Mouse (Mus musculus) mesoderm, embryonic 11.5 days (tissue): ENCODE measurements at regions not wholly inside any gene's neighbourhood (a gene's known extent, or its start where the extent isn't known, plus 50 kb on each side); places are given as distances from the start of the nearest gene placed in this dataset.

Experiments
- DNase-seq: peaks from one replicate; pipeline ENCODE4 v3.0.0-alpha.2; 2012; ENCODE audit warnings: low read depth, low spot score

DNA sequence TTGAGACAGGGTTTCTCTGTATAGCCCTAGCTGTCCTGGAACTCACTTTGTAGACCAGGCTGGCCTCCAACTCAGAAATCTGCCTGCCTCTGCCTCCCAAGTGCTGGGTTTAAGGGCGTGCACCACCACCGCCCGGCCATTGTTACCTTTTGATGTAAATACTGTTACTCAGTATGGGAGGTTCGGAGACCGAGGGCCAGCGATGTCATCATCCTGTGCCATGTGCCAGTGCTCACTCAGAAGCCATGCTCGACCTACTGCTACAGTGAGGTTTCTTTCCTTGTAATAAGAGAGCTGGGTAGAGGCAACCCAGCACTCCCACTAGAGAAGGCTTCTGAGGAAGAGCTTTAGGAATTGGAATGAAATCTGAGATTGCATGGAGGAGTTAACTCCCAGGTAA, 191.6 kb upstream of the Tgfbr2 start:
- DNase-seq, result no peak

- no peak for DNase-seq
Observed at GRCm38 (mm10) chr9:116366193-116366592, 191.0 kb upstream of the Tgfbr2 start.

DNA sequence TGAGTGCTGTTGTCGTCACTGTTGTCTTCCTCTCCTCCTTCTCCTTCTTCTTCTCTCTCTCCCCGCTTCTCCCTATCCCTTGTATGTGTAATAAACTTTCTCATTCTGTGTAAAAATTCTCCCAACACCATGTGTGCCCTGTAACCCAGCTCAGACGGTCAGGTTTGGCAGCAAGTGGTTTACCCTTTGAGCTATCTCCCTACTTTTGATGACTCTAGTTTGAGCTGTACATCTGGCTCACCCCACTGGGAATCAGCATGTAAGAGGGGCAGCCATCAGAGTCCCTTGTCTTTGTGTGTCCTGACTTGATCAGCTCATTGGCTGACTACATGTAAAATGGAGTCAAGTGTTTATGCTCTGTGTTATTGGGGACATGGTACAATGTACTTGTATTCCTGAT, 190.5 kb upstream of the Tgfbr2 start:
- DNase-seq, result no peak

DNA sequence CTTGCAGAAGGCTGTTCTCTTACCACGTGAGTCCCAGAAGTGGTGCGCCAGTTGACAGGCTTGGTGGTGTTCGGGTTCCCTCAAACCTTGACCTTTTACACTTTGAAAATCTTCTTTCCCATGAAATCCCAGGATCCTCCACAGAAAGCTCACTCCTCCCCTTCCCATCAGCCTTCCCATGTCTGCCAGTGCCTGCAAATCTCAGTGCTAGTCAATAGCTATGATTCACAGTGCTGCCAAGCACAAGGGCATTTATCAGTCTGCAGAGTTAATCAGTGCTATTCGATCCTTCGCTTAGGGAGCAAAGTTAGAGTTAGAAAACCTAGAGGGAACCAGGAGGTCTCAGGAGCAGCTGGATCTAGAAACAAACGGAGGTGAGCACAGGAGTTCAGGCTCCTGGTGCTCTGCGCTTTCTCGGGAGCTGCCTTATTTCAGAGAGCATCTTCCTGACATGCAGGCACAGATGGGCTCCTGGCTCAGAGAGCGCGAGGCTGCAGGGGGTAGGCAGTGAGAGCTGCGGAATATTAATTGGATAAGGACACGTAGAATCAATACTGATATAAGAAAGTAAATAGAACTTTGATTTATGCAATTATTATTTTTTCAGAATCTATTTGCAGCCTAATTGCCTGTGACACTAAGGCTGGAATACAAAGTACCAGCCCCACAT, 190.0 kb upstream of the Tgfbr2 start:
- no peak for DNase-seq

- no peak for DNase-seq
Observed at GRCm38 (mm10) chr9:116361092-116361491, 185.9 kb upstream of the Tgfbr2 start.

DNA sequence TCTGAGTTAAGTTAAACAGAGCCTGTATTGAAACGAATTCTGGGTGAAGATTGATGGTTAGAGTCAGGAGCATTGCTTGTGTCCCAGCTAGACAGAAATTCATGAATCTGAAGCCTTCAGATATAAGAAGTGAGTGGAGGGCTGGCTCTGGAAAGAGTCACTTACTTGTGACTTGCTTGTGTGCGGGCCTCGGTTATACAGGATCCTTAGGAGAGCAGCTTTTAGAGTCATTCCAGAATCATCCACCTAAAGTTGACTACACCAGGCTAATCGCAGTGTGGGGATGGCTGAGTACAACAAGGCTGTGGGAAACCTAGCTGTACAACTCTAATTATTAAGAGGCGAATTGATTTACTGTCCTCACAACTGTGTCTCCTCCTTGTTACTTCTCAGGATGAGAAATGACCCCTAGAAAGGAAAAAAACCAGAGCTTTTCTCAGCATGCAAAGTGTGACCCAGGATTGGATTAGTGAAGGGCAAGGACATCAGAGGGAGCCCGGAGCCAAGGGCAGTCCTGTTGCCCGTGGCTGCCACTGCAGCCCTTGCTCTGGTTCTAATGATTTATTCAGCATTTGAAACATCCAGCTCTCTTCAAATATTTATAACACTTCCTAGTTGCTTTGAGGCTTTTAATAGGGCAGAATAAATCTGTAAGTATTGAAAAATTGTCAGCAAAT, 179.0 kb upstream of the Tgfbr2 start:
- no peak for DNase-seq

- DNase-seq, result no peak
Observed at GRCm38 (mm10) chr9:116352801-116353494, 177.8 kb upstream of the Tgfbr2 start.

- no peak for DNase-seq
Observed at GRCm38 (mm10) chr9:116350804-116351547, 175.8 kb upstream of the Tgfbr2 start.

DNA sequence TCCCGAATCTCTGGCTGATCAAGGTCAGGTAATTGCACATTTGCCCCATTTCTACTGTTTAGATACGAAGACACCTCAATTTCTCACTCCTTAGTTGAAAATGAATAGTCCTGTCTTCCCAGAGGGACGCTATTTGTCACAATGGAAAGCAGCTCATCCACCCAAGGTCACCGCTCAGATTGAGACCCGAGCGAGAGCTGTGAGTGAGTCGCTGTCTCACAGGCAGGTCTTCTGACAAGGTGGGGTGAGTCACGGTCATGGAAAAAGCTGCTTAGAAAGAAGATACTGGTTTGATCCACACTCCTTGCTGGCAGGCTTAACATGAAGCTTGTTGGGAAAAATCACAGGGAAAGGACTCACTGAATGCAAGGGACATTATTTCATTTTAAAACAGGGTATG, 171.9 kb upstream of the Tgfbr2 start:
- no peak for DNase-seq

GRCm38 (mm10) chr9:116346495-116346894, 171.3 kb upstream of the Tgfbr2 start:
- DNase-seq, result no peak

- DNase-seq, result no peak
Observed at GRCm38 (mm10) chr9:116343086-116343481, 167.9 kb upstream of the Tgfbr2 start.

GRCm38 (mm10) chr9:116342446-116343085, 167.4 kb upstream of the Tgfbr2 start:
- no peak for DNase-seq

GRCm38 (mm10) chr9:116342009-116342408, 166.8 kb upstream of the Tgfbr2 start:
- DNase-seq, result no peak

GRCm38 (mm10) chr9:116340952-116341351, 165.8 kb upstream of the Tgfbr2 start:
- DNase-seq, result no peak

- DNase-seq, result no peak
Observed at GRCm38 (mm10) chr9:116338729-116339100, 163.6 kb upstream of the Tgfbr2 start.

DNA sequence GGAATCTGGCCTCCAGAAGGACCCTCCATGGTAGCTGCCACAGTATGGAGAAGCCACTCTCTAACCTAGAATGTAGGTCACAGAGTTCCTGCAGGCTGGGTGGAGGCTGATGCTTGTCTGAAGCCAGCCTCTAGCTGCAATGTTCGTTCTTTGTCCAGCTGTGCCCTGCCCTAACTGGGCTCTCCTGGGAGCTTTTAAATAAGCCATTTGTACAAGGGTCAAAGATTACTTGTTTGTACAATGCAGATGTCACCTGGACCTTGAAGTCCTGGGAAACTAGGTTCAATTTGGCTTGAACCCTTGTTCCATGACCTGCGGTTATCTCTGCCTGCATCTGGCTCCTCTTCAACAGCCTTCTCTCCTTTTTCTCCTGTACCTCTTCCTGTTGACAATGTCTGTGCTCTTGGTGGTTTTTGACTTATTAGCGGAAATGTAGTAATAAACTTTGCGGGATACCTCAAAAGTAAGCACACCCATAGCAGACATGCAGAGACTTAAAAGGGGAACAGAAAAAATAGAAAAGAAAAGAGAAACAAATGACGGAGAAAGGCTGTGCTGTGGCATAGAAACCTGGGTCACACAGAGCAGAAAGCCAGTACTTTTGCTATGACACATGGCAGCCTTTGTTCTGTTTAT, 163.1 kb upstream of the Tgfbr2 start:
- no peak for DNase-seq

DNA sequence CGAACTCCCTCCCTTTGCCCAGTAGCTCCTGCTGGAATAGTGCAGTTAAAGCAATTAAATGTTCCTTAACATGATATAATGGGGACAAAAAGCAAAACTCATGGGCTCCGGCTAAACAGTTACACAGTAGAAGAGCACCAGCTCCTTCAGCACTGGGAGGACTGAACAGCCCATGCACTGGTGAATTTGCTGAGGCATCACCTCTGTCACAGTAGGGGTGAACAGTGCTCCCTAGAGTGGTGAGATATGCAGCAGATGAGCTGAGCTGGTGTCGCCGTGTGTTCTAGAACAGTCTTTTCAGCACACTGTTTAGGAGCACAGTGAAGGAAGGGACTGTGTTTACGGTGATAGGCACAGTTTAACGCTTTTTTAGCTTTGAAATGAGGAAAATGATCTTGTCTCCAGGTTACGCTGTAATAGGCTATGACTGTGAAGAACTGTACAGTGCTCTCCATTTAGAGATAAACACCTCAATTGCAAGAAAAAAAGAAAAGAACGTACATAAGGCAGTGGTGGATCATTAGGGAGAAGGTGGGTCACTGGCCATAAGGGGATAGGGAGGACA, 162.4 kb upstream of the Tgfbr2 start:
- DNase-seq, result no peak

DNA sequence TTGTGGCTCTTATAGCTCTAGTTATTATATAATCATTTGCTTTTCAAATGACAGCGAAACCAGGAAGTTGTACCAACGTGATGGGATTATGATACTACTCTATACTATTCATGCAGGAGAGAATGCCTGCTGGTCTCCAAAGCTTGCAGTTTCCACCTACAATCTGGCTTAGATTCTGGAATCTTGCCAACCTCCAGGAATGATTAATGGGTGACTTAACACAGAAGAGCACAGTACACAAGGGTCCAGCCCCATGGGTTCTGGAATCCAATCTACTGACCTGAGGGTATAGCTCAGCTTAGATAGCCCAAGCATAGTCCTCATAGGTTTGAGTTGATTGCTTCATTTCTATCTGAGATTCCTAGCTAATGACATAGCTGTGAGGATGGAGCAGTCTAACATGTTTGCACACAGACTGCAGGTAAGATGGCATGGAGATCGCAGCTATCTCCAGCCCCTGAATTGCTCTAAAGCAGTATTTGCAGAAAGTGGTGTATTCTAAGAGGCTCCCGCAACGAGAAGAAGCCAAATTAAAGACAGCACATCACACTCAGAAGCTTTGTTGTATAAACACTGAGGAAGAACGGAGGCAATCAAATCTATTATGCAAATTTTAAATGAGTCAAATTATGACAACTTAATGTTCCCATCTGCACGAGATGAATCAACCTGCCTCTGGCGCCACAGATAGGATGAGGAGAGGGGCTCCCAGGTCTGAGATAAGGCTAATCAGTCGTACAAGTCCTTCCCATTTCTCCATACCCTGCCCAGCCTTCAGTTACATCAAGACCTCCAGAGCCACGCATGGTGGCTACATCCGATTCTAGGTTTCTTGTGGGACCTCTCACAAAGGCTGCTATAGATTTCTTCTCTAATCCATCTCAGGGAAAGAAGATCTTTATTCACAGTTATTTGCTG, 160.7 kb upstream of the Tgfbr2 start:
- no peak for DNase-seq

- no peak for DNase-seq
Observed at GRCm38 (mm10) chr9:116333956-116334463, 158.8 kb upstream of the Tgfbr2 start.
